Mouse (Mus musculus) cerebellum, adult 2 months (tissue): ENCODE results near the gene Samd11.

Experiments used
- CTCF ChIP-seq: fragments of 200-500 bp; IDR thresholded peaks from 2 replicates; pipeline ENCODE4 v1.5.1; 2011; ENCODE audit warnings: low read depth, mild to moderate bottlenecking, control low read depth, low read length, moderate library complexity, borderline replicate concordance; ENCODE audit not compliant: insufficient read depth
- POLR2A ChIP-seq: fragments of 200-500 bp; IDR thresholded peaks from 2 replicates; pipeline ENCODE4 v1.6.1; 2011; ENCODE audit warnings: low read length, control low read depth, borderline replicate concordance; ENCODE audit not compliant: insufficient read depth

DNA sequence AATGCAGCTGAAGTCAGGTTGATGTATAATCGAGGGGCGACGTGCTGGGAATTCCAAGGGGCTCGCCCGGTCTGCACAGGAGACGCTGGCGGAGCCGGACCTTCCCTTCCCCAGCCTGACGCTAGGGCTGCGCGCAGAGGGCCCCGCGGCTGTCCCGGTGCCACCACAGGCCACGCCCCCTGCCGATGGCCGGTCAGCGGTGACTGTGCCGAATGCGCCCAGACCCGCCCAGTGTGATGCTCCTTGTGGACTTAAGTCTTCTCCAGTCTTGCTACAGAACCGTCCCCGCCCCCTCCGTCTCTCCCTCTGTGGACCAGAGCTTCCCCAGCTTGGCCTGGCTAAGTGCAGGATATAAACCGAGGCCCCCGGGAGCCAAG lies 57.6 kb downstream of the Samd11 start:
- TF ChIP-seq CTCF (no peak), POLR2A (no peak)
